7 mouse cellular contexts compared by ENCODE assay signal in the genomic region with DNA sequence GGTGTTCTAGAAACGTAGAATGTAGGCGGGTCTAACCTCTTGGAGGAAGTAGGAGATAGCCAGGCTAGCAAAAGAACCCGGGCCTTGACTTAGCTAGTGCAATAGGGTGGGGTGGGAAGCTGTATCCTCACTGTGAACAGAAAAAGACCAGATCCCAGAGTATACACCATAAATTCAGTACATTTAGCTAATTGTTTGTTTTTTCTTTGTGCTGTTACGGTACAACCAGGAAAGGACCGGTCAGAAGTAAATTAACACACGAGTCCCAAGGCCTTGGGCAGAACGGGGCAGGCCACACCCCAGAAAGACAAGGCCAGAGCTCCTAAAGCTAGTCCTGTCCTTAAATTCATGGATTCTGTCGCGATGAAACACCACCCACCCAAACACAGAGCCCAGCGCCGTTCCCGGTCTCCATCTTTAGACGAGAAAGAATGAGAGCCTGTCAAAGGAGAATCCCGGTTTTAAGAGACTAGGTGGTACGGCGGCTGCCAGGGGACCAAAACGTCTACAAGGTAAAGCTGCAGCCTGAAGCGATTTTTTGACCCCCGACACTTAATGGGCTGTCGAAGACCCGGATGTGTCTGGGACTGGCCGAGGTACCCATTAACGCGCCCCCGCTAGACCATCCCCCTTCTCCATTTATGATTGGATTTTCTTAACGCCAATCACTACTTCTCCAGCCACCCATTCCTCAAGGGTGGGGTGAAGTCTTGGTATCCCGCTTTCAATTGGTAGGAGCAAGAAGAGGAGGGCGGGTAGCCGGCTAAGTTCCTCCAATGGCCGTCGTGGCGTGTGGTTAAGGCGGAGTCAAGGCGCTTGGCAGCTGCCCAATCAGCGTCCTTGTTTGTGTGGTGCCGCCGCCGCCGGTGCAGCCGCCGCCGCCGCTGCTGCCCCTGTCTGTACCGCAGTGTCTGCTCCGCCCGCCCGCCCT. TPM values are rescaled to one million over a fixed set of nuclear protein-coding genes. Genes with fewer than 3 reads are reported as not detected.
DNase-seq lines count a peak whose midpoint lies in the region; ATAC-seq lines count a peak whose summit lies in the region.

A gene (plus strand): TSS at position 834 of the 931 bp plus-strand sequence.

- H3K9me3 ChIP-seq in embryonic facial prominence, embryonic 12.5 days: no peaks in the 10 kb centered on the region
- H3K9me3 ChIP-seq in limb, embryonic 11.5 days (ENCODE audit: control insufficient read depth, low read length): no peaks in the 10 kb centered on the region
- H3K9me3 ChIP-seq in midbrain, embryonic 14.5 days (ENCODE audit: control insufficient read depth, low read length): no peaks in the 10 kb centered on the region

- H3K36me3 ChIP-seq in embryonic facial prominence, embryonic 12.5 days: no peaks in the 10 kb centered on the region
- H3K36me3 ChIP-seq in limb, embryonic 11.5 days (ENCODE audit: control insufficient read depth, insufficient read depth, low read length): peaks cover 3% of the 10 kb centered on the region; the same call in 1 of the 2 replicates
- no peaks in the 10 kb centered on the region for H3K36me3 ChIP-seq in midbrain, embryonic 14.5 days (ENCODE audit: control insufficient read depth, insufficient read depth, low read length)

- under 1% methylated on average over 45 of the region's 47 CpGs for WGBS in embryonic facial prominence, embryonic 12.5 days
- WGBS in limb, embryonic 11.5 days: under 1% methylated on average over 44 of the region's 47 CpGs
- WGBS in midbrain, embryonic 14.5 days: under 1% methylated on average over 43 of the region's 47 CpGs

- H3K4me3 ChIP-seq in embryonic facial prominence, embryonic 12.5 days: peak within 1 kb of the TSS; percentile 69
- H3K4me3 ChIP-seq in limb, embryonic 11.5 days (ENCODE audit: low read depth, low read length): peak within 1 kb of the TSS; percentile 91
- H3K4me3 ChIP-seq in midbrain, embryonic 14.5 days (replicated peaks; ENCODE audit: low read depth, low read length): peak within 1 kb of the TSS; percentile 91

- H3K27me3 ChIP-seq in embryonic facial prominence, embryonic 12.5 days: no peaks in the 10 kb centered on the region
- H3K27me3 ChIP-seq in limb, embryonic 11.5 days (ENCODE audit: control insufficient read depth, insufficient read depth, low read length): no peaks in the 10 kb centered on the region
- H3K27me3 ChIP-seq in midbrain, embryonic 14.5 days (ENCODE audit: control insufficient read depth, insufficient read depth, low read length): no peaks in the 10 kb centered on the region

- peak within 1 kb of the TSS; percentile 97 for H3K27ac ChIP-seq in embryonic facial prominence, embryonic 12.5 days
- H3K27ac ChIP-seq in limb, embryonic 11.5 days (replicated peaks; ENCODE audit: low read depth, low read length): peak within 1 kb of the TSS; percentile 97
- H3K27ac ChIP-seq in midbrain, embryonic 14.5 days (replicated peaks; ENCODE audit: low read depth, low read length): peak within 1 kb of the TSS; percentile 97

- H3K4me1 ChIP-seq in embryonic facial prominence, embryonic 12.5 days: peaks cover 11% of the 10 kb centered on the region
- H3K4me1 ChIP-seq in limb, embryonic 11.5 days (ENCODE audit: control insufficient read depth, insufficient read depth, low read length): peaks cover 5% of the 10 kb centered on the region; the same call in 1 of the 2 replicates
- H3K4me1 ChIP-seq in midbrain, embryonic 14.5 days (ENCODE audit: control insufficient read depth, insufficient read depth, low read length): peaks cover 19% of the 10 kb centered on the region

- DNase-seq in adrenal gland, postnatal 25 days: peak; percentile 97
- peak; percentile 100 for DNase-seq in heart, adult 11 months
- peak; percentile 98 for DNase-seq in kidney, adult 18-20 months
- DNase-seq in limb, embryonic 11.5 days (ENCODE audit: low spot score): peak; percentile 100
- peak; percentile 99 for DNase-seq in midbrain, embryonic 14.5 days
- peak; percentile 91 to 95 for DNase-seq in spleen, adult 18-20 months

- peak within 1 kb of the TSS; percentile 74 for H3K9ac ChIP-seq in embryonic facial prominence, embryonic 12.5 days
- H3K9ac ChIP-seq in limb, embryonic 11.5 days (ENCODE audit: low read length): peak within 1 kb of the TSS; percentile 94
- H3K9ac ChIP-seq in midbrain, embryonic 14.5 days (replicated peaks; ENCODE audit: low read length): peak within 1 kb of the TSS; percentile 87

- peak; percentile 98 for ATAC-seq in embryonic facial prominence, embryonic 12.5 days (ENCODE audit: insufficient number of reproducible peaks, insufficient read depth, low FRiP score, low TSS enrichment)
- peak; percentile 99 for ATAC-seq in limb, embryonic 11.5 days (ENCODE audit: insufficient number of reproducible peaks, low FRiP score, low TSS enrichment, low read depth)
- ATAC-seq in midbrain, embryonic 14.5 days (ENCODE audit: low FRiP score, low TSS enrichment): peak; percentile 98

- H3K4me2 ChIP-seq in embryonic facial prominence, embryonic 12.5 days (replicated peaks): peak within 1 kb of the TSS; percentile 66
- peak within 1 kb of the TSS; percentile 75 for H3K4me2 ChIP-seq in limb, embryonic 11.5 days (ENCODE audit: low read depth, severe bottlenecking)
- peak within 1 kb of the TSS; percentile 77 for H3K4me2 ChIP-seq in midbrain, embryonic 14.5 days (ENCODE audit: low read length)

RNA-seq across cellular contexts. Expression of the gene that starts here (rescaled TPM):
- 76.8 and 78.1 TPM in 2 replicates for total RNA-seq in adrenal gland, postnatal 25 days (2021)
- 16.6 and 18.2 TPM in 2 replicates for polyA plus RNA-seq in embryonic facial prominence, embryonic 12.5 days (2016; fragmentation: Nextera tagmentation; extraction: Ambion mirVana)
- 16.2 and 18.9 TPM in 2 replicates for polyA plus RNA-seq in limb, embryonic 11.5 days (2014; fragmentation: Nextera tagmentation; extraction: Ambion mirVana)
- 16.0 and 22.9 TPM in 2 replicates for polyA plus RNA-seq in midbrain, embryonic 14.5 days (2014; fragmentation: Nextera tagmentation; extraction: Ambion mirVana)

Comparison
In these comparisons a context has a peak if more than half of its experiments do, and no peak if none do; other contexts are left out.
1. Peak in every context shown above with its lines: DNase-seq, ATAC-seq, H3K4me3 ChIP-seq and H3K27ac ChIP-seq.